Mouse (Mus musculus): ENCODE measurements around the gene Gm20716.

DNA sequence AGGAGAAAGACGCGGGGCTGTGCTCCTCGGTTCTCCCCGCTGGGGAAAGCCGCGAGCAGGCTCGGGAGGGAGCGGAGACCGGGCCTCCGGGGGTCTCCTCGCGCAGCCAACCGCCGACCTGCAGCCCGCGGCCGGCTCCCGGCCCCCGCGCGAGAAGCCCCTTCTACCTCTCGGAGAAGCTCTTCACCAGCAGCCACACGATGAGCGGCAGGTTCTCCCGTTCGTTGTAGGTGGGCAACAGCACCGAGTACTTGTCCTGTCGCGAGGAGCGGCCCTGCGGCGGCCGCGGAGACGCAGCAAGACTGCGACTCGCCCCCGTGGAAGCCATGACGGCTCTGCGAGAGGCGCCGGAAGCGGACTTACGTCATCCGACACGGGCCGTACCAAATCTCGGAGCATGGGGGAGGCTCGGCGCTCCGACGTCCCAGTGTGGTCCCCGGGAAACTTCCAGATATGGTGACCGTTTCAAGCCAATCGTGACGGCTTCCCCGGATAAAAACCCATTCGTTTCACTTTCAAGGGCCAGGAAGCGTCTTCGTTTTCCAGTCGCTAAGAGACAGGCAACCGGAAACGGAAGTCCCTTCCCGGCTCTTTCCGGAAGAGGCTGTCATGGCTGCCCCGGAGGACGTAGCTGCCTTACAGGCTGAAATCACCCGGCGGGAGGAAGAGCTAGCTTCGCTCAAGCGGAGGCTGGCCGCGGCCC is at the start of gene Gm20716, which contains the start of the genes Dpm1 and Mocs3:
- TF ChIP-seq CTCF (IDR thresholded peaks at IDR 0.05; ENCODE audit: insufficient read depth, low read depth, low read length) (no peak), POLR2A (IDR thresholded peaks at IDR 0.05; ENCODE audit: insufficient read depth, low read depth, low read length) (peak; percentile 83)

All from olfactory bulb, adult 2 months (tissue).